Mouse (Mus musculus): ENCODE results near the gene Aldh3b3. TPM values are rescaled to one million over a fixed set of nuclear protein-coding genes. Genes with fewer than 3 reads are reported as not detected.
"Not testable (repeated sequence)": the region's sequence is repeated elsewhere in the genome, so short reads cannot be mapped to it uniquely, and the experiment has no call there.

The Aldh3b3 gene
- polyA plus RNA-seq, 1 experiment = not detected

GRCm38 (mm10) chr19:3960211-3960610, 1.8 kb downstream of the Aldh3b3 start:
- Histone ChIP-seq H3K27me3 (ENCODE audit: control insufficient read depth, insufficient read depth, low read length, poor library complexity, severe bottlenecking) (no peaks in the 10 kb centered on the region), H3K9ac (ENCODE audit: low read depth, poor library complexity, severe bottlenecking) (no peak overlapping the region), H3K9me3 (replicated peaks; ENCODE audit: control insufficient read depth, insufficient read depth, low read length, poor library complexity, severe bottlenecking) (no peaks in the 10 kb centered on the region), H3K4me3 (ENCODE audit: low read depth, low read length) (no peak overlapping the region), H3K27ac (ENCODE audit: insufficient read depth, low read length) (no peak overlapping the region), H3K4me1 (ENCODE audit: control insufficient read depth, insufficient read depth, low read length) (no peaks in the 10 kb centered on the region), H3K36me3 (ENCODE audit: control insufficient read depth, insufficient read depth, low read length, poor library complexity, severe bottlenecking) (no peaks in the 10 kb centered on the region)
- TF ChIP-seq EP300 (IDR thresholded peaks at IDR 0.05; ENCODE audit: insufficient read depth, low read depth, low read length) = no peak
- no peak for TF ChIP-seq POLR2A (IDR thresholded peaks at IDR 0.05; ENCODE audit: insufficient read depth, low read length)
- no peak for TF ChIP-seq CTCF (IDR thresholded peaks at IDR 0.05; ENCODE audit: low read depth, low read length)

- H3K4me1 ChIP-seq (ENCODE audit: control insufficient read depth, insufficient read depth, low read length); H3K27me3 ChIP-seq (ENCODE audit: control insufficient read depth, insufficient read depth, low read length, poor library complexity, severe bottlenecking); H3K27ac ChIP-seq (ENCODE audit: insufficient read depth, low read length); H3K9me3 ChIP-seq (replicated peaks; ENCODE audit: control insufficient read depth, insufficient read depth, low read length, poor library complexity, severe bottlenecking); H3K36me3 ChIP-seq (ENCODE audit: control insufficient read depth, insufficient read depth, low read length, poor library complexity, severe bottlenecking); H3K9ac ChIP-seq (ENCODE audit: low read depth, poor library complexity, severe bottlenecking); H3K4me3 ChIP-seq (ENCODE audit: low read depth, low read length): not testable (repeated sequence)
Observed at GRCm38 (mm10) chr19:3961805-3962204, 3.4 kb downstream of the Aldh3b3 start.

- TF ChIP-seq POLR2A (IDR thresholded peaks at IDR 0.05; ENCODE audit: insufficient read depth, low read length) (no peak), CTCF (IDR thresholded peaks at IDR 0.05; ENCODE audit: low read depth, low read length) (peak; percentile 41)
- H3K36me3 ChIP-seq (ENCODE audit: control insufficient read depth, insufficient read depth, low read length, poor library complexity, severe bottlenecking) = no peaks in the 10 kb centered on the region
- no peak overlapping the region for H3K27ac ChIP-seq (ENCODE audit: insufficient read depth, low read length)
- no peak overlapping the region for H3K9ac ChIP-seq (ENCODE audit: low read depth, poor library complexity, severe bottlenecking)
- H3K27me3 ChIP-seq (ENCODE audit: control insufficient read depth, insufficient read depth, low read length, poor library complexity, severe bottlenecking) = no peaks in the 10 kb centered on the region
- no peaks in the 10 kb centered on the region for H3K4me1 ChIP-seq (ENCODE audit: control insufficient read depth, insufficient read depth, low read length)
- no peaks in the 10 kb centered on the region for H3K9me3 ChIP-seq (replicated peaks; ENCODE audit: control insufficient read depth, insufficient read depth, low read length, poor library complexity, severe bottlenecking)
- H3K4me3 ChIP-seq (ENCODE audit: low read depth, low read length) = no peak overlapping the region
Observed at GRCm38 (mm10) chr19:3962469-3962868, 4.0 kb downstream of the Aldh3b3 start.

GRCm38 (mm10) chr19:3964030-3964429, 5.6 kb downstream of the Aldh3b3 start:
- H3K4me3 ChIP-seq (ENCODE audit: low read depth, low read length) = no peak overlapping the region
- no peaks in the 10 kb centered on the region for H3K36me3 ChIP-seq (ENCODE audit: control insufficient read depth, insufficient read depth, low read length, poor library complexity, severe bottlenecking)
- no peaks in the 10 kb centered on the region for H3K9me3 ChIP-seq (replicated peaks; ENCODE audit: control insufficient read depth, insufficient read depth, low read length, poor library complexity, severe bottlenecking)
- TF ChIP-seq CTCF (IDR thresholded peaks at IDR 0.05; ENCODE audit: low read depth, low read length) (no peak), EP300 (IDR thresholded peaks at IDR 0.05; ENCODE audit: insufficient read depth, low read depth, low read length) (no peak)
- no peak overlapping the region for H3K9ac ChIP-seq (ENCODE audit: low read depth, poor library complexity, severe bottlenecking)
- H3K4me1 ChIP-seq (ENCODE audit: control insufficient read depth, insufficient read depth, low read length) = no peaks in the 10 kb centered on the region
- H3K27me3 ChIP-seq (ENCODE audit: control insufficient read depth, insufficient read depth, low read length, poor library complexity, severe bottlenecking) = no peaks in the 10 kb centered on the region
- H3K27ac ChIP-seq (ENCODE audit: insufficient read depth, low read length) = no peak overlapping the region

GRCm38 (mm10) chr19:3966330-3967075, 8.1 kb downstream of the Aldh3b3 start:
- H3K9ac ChIP-seq (ENCODE audit: low read depth, poor library complexity, severe bottlenecking) = no peak overlapping the region
- H3K27ac ChIP-seq (ENCODE audit: insufficient read depth, low read length) = no peak overlapping the region
- H3K9me3 ChIP-seq (replicated peaks; ENCODE audit: control insufficient read depth, insufficient read depth, low read length, poor library complexity, severe bottlenecking) = no peaks in the 10 kb centered on the region
- no peaks in the 10 kb centered on the region for H3K4me1 ChIP-seq (ENCODE audit: control insufficient read depth, insufficient read depth, low read length)
- TF ChIP-seq CTCF (IDR thresholded peaks at IDR 0.05; ENCODE audit: low read depth, low read length) (peak; percentile 9), POLR2A (IDR thresholded peaks at IDR 0.05; ENCODE audit: insufficient read depth, low read length) (no peak), EP300 (IDR thresholded peaks at IDR 0.05; ENCODE audit: insufficient read depth, low read depth, low read length) (no peak)
- no peak overlapping the region for H3K4me3 ChIP-seq (ENCODE audit: low read depth, low read length)
- H3K36me3 ChIP-seq (ENCODE audit: control insufficient read depth, insufficient read depth, low read length, poor library complexity, severe bottlenecking) = no peaks in the 10 kb centered on the region
- H3K27me3 ChIP-seq (ENCODE audit: control insufficient read depth, insufficient read depth, low read length, poor library complexity, severe bottlenecking) = no peaks in the 10 kb centered on the region

- no peaks in the 10 kb centered on the region for H3K9me3 ChIP-seq (replicated peaks; ENCODE audit: control insufficient read depth, insufficient read depth, low read length, poor library complexity, severe bottlenecking)
- TF ChIP-seq EP300 (IDR thresholded peaks at IDR 0.05; ENCODE audit: insufficient read depth, low read depth, low read length) (no peak), POLR2A (IDR thresholded peaks at IDR 0.05; ENCODE audit: insufficient read depth, low read length) (no peak), CTCF (IDR thresholded peaks at IDR 0.05; ENCODE audit: low read depth, low read length) (no peak)
Observed at GRCm38 (mm10) chr19:3967258-3967657, 8.8 kb downstream of the Aldh3b3 start.

More at GRCm38 (mm10) chr19:3967258-3967657, 8.8 kb downstream of the Aldh3b3 start:
- no peak overlapping the region for H3K27ac ChIP-seq (ENCODE audit: insufficient read depth, low read length)
- no peaks in the 10 kb centered on the region for H3K27me3 ChIP-seq (ENCODE audit: control insufficient read depth, insufficient read depth, low read length, poor library complexity, severe bottlenecking)
- H3K4me1 ChIP-seq (ENCODE audit: control insufficient read depth, insufficient read depth, low read length) = no peaks in the 10 kb centered on the region
- no peaks in the 10 kb centered on the region for H3K36me3 ChIP-seq (ENCODE audit: control insufficient read depth, insufficient read depth, low read length, poor library complexity, severe bottlenecking)
- H3K9ac ChIP-seq (ENCODE audit: low read depth, poor library complexity, severe bottlenecking) = no peak overlapping the region
- no peak overlapping the region for H3K4me3 ChIP-seq (ENCODE audit: low read depth, low read length)
